Mouse (Mus musculus): ENCODE measurements around the gene Dock1. TPM values are rescaled to one million over a fixed set of nuclear protein-coding genes. Genes with fewer than 3 reads are reported as not detected.

Dock1 gene
- total and polyA plus RNA-seq, 3 experiments, result not detected

DNA sequence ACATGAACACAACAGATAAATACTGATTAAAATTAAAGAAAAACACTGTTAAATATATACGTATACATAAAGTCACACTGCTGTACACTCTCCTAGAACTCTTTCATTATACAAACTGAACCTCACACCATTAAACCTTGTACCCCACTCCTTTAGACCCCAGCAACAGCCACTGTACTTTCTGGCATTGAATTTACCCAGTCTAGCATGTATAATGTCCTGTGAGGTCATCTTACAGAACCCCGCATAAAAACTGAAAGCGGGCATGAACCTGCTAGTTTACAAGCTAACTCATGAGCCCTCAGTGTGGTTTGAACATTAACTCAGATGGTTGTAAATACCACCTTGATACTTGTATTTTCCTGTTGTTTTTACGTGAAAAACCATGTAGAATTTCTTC, 489.2 kb downstream of the Dock1 start:
- Histone ChIP-seq H3K4me3 (ENCODE audit: low read depth, low read length) (no peak overlapping the region), H3K27me3 (ENCODE audit: insufficient read depth, low read length) (no peaks in the 10 kb centered on the region), H3K36me3 (replicated peaks) (no peaks in the 10 kb centered on the region), H3K4me1 (ENCODE audit: insufficient read depth, low read depth, low read length) (no peaks in the 10 kb centered on the region), H3K9me3 (replicated peaks) (peaks cover 69% of the 10 kb centered on the region)
- DNase-seq (ENCODE audit: low spot score), result no peak
- ATAC-seq (ENCODE audit: extremely low read depth, insufficient number of reproducible peaks, low FRiP score, poor library complexity, severe bottlenecking), result no peak
- TF ChIP-seq TAL1 (conservative IDR thresholded peaks at IDR 0.05; ENCODE audit: low read depth, low read length) (no peak), CTCF (IDR thresholded peaks at IDR 0.05; ENCODE audit: low read depth, low read length) (no peak), GATA1 (IDR thresholded peaks at IDR 0.05; ENCODE audit: borderline replicate concordance, low read length) (no peak), GATA2 (IDR thresholded peaks at IDR 0.05; ENCODE audit: borderline replicate concordance, low read depth, low read length) (no peak), POLR2AphosphoS5 (IDR thresholded peaks at IDR 0.05; ENCODE audit: insufficient replicate concordance, low read depth, low read length) (no peak)

DNA sequence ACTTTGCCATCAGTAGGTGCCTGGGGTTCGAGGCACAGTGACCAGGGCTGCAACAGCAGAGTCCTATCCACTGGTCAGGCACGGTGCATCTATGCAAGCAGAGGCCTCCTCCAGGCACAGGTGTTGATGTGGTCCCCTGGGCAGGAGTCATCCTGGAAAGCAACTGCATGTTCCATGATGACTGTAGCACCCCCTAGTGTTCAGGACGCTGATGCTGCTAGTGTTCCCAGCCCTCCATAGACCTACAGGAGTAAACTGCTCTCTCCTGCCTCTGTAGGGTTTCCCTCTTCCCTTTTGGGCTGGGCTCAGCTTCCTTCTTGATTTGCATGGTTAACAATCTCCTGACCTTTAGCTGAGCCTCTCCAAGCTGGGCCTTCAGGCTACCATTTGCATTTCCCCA, 494.7 kb downstream of the Dock1 start:
- H3K27me3 ChIP-seq (ENCODE audit: insufficient read depth, low read length), result no peaks in the 10 kb centered on the region
- ATAC-seq (ENCODE audit: extremely low read depth, insufficient number of reproducible peaks, low FRiP score, poor library complexity, severe bottlenecking) (no peak), DNase-seq (ENCODE audit: low spot score) (no peak)
- H3K36me3 ChIP-seq (replicated peaks), result no peaks in the 10 kb centered on the region
- peaks cover 86% of the 10 kb centered on the region for H3K9me3 ChIP-seq (replicated peaks)
- TF ChIP-seq CTCF (IDR thresholded peaks at IDR 0.05; ENCODE audit: low read depth, low read length), result no peak
- no peak for TF ChIP-seq POLR2AphosphoS5 (IDR thresholded peaks at IDR 0.05; ENCODE audit: insufficient replicate concordance, low read depth, low read length)
- TF ChIP-seq TAL1 (conservative IDR thresholded peaks at IDR 0.05; ENCODE audit: low read depth, low read length), result no peak
- TF ChIP-seq GATA1 (IDR thresholded peaks at IDR 0.05; ENCODE audit: borderline replicate concordance, low read length), result no peak
- TF ChIP-seq GATA2 (IDR thresholded peaks at IDR 0.05; ENCODE audit: borderline replicate concordance, low read depth, low read length), result no peak
- no peaks in the 10 kb centered on the region for H3K4me1 ChIP-seq (ENCODE audit: insufficient read depth, low read depth, low read length)
- H3K4me3 ChIP-seq (ENCODE audit: low read depth, low read length), result no peak overlapping the region

- Histone ChIP-seq H3K27me3 (ENCODE audit: insufficient read depth, low read length) (no peaks in the 10 kb centered on the region), H3K4me1 (ENCODE audit: insufficient read depth, low read depth, low read length) (no peaks in the 10 kb centered on the region), H3K36me3 (replicated peaks) (no peaks in the 10 kb centered on the region), H3K9me3 (replicated peaks) (peaks cover 81% of the 10 kb centered on the region), H3K4me3 (ENCODE audit: low read depth, low read length) (no peak overlapping the region)
- DNase-seq (ENCODE audit: low spot score) (no peak), ATAC-seq (ENCODE audit: extremely low read depth, insufficient number of reproducible peaks, low FRiP score, poor library complexity, severe bottlenecking) (no peak)
- TF ChIP-seq CTCF (IDR thresholded peaks at IDR 0.05; ENCODE audit: low read depth, low read length), result no peak
- no peak for TF ChIP-seq GATA1 (IDR thresholded peaks at IDR 0.05; ENCODE audit: borderline replicate concordance, low read length)
- no peak for TF ChIP-seq POLR2AphosphoS5 (IDR thresholded peaks at IDR 0.05; ENCODE audit: insufficient replicate concordance, low read depth, low read length)
- no peak for TF ChIP-seq TAL1 (conservative IDR thresholded peaks at IDR 0.05; ENCODE audit: low read depth, low read length)
- TF ChIP-seq GATA2 (IDR thresholded peaks at IDR 0.05; ENCODE audit: borderline replicate concordance, low read depth, low read length), result no peak
Measured at GRCm38 (mm10) chr7:135169936-135170335, 499.5 kb downstream of the Dock1 start.

GRCm38 (mm10) chr7:135172219-135172618, 501.8 kb downstream of the Dock1 start:
- DNase-seq (ENCODE audit: low spot score) (no peak), ATAC-seq (ENCODE audit: extremely low read depth, insufficient number of reproducible peaks, low FRiP score, poor library complexity, severe bottlenecking) (no peak)
- Histone ChIP-seq H3K9me3 (replicated peaks) (peaks cover 81% of the 10 kb centered on the region), H3K36me3 (replicated peaks) (no peaks in the 10 kb centered on the region), H3K4me3 (ENCODE audit: low read depth, low read length) (no peak overlapping the region), H3K27me3 (ENCODE audit: insufficient read depth, low read length) (no peaks in the 10 kb centered on the region), H3K4me1 (ENCODE audit: insufficient read depth, low read depth, low read length) (no peaks in the 10 kb centered on the region)
- no peak for TF ChIP-seq TAL1 (conservative IDR thresholded peaks at IDR 0.05; ENCODE audit: low read depth, low read length)
- TF ChIP-seq GATA1 (IDR thresholded peaks at IDR 0.05; ENCODE audit: borderline replicate concordance, low read length), result no peak
- TF ChIP-seq POLR2AphosphoS5 (IDR thresholded peaks at IDR 0.05; ENCODE audit: insufficient replicate concordance, low read depth, low read length), result no peak
- TF ChIP-seq CTCF (IDR thresholded peaks at IDR 0.05; ENCODE audit: low read depth, low read length), result no peak
- no peak for TF ChIP-seq GATA2 (IDR thresholded peaks at IDR 0.05; ENCODE audit: borderline replicate concordance, low read depth, low read length)

DNA sequence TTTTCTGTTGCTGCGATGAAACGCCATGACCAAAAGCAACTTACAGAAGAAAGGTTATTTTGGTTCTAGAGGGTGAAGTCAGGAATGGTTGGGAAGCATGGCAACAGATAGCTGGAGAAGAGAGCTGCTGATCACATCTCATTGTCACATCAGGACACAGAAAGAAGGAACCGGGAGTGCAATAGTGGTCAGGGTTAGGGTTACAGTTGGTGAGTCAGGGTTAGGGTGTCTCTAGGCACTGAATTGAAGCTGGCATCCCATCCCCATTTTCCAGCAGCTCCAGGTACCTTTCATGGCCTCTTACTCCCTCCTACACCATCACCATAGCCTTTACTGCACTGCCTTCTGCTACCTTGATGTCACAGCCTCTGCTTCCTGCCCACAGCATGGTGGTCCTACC, 523.7 kb downstream of the Dock1 start:
- H3K27me3 ChIP-seq (ENCODE audit: insufficient read depth, low read length), result no peaks in the 10 kb centered on the region
- ATAC-seq (ENCODE audit: extremely low read depth, insufficient number of reproducible peaks, low FRiP score, poor library complexity, severe bottlenecking) (no peak), DNase-seq (ENCODE audit: low spot score) (no peak)
- TF ChIP-seq CTCF (IDR thresholded peaks at IDR 0.05; ENCODE audit: low read depth, low read length) (no peak), TAL1 (conservative IDR thresholded peaks at IDR 0.05; ENCODE audit: low read depth, low read length) (no peak), POLR2AphosphoS5 (IDR thresholded peaks at IDR 0.05; ENCODE audit: insufficient replicate concordance, low read depth, low read length) (no peak), GATA1 (IDR thresholded peaks at IDR 0.05; ENCODE audit: borderline replicate concordance, low read length) (no peak), GATA2 (IDR thresholded peaks at IDR 0.05; ENCODE audit: borderline replicate concordance, low read depth, low read length) (no peak)
- no peaks in the 10 kb centered on the region for H3K36me3 ChIP-seq (replicated peaks)
- peaks cover 58% of the 10 kb centered on the region for H3K9me3 ChIP-seq (replicated peaks)
- H3K4me1 ChIP-seq (ENCODE audit: insufficient read depth, low read depth, low read length), result no peaks in the 10 kb centered on the region
- no peak overlapping the region for H3K4me3 ChIP-seq (ENCODE audit: low read depth, low read length)

GRCm38 (mm10) chr7:135195631-135196030, 525.2 kb downstream of the Dock1 start:
- no peaks in the 10 kb centered on the region for H3K4me1 ChIP-seq (ENCODE audit: insufficient read depth, low read depth, low read length)
- no peak overlapping the region for H3K4me3 ChIP-seq (ENCODE audit: low read depth, low read length)
- no peaks in the 10 kb centered on the region for H3K27me3 ChIP-seq (ENCODE audit: insufficient read depth, low read length)
- no peak for ATAC-seq (ENCODE audit: extremely low read depth, insufficient number of reproducible peaks, low FRiP score, poor library complexity, severe bottlenecking)
- H3K9me3 ChIP-seq (replicated peaks), result peaks cover 60% of the 10 kb centered on the region
- no peak for DNase-seq (ENCODE audit: low spot score)
- TF ChIP-seq POLR2AphosphoS5 (IDR thresholded peaks at IDR 0.05; ENCODE audit: insufficient replicate concordance, low read depth, low read length) (no peak), TAL1 (conservative IDR thresholded peaks at IDR 0.05; ENCODE audit: low read depth, low read length) (no peak), GATA1 (IDR thresholded peaks at IDR 0.05; ENCODE audit: borderline replicate concordance, low read length) (no peak), CTCF (IDR thresholded peaks at IDR 0.05; ENCODE audit: low read depth, low read length) (no peak), GATA2 (IDR thresholded peaks at IDR 0.05; ENCODE audit: borderline replicate concordance, low read depth, low read length) (no peak)
- H3K36me3 ChIP-seq (replicated peaks), result no peaks in the 10 kb centered on the region
